Mouse (Mus musculus): ENCODE data around the gene Cacnb2. TPM values are rescaled to one million over a fixed set of nuclear protein-coding genes. Genes with fewer than 3 reads are reported as not detected.

The Cacnb2 gene
- polyA plus RNA-seq, 1 experiment from 2014 or later = 3.3 TPM

GRCm38 (mm10) chr2:15026817-15027216 is 423.9 kb downstream of the Cacnb2 start:
- Histone ChIP-seq H3K4me2 (replicated peaks) (no peak overlapping the region), H3K27me3 (no peaks in the 10 kb centered on the region), H3K9me3 (no peaks in the 10 kb centered on the region), H3K27ac (replicated peaks) (no peak overlapping the region), H3K36me3 (peaks cover 4% of the 10 kb centered on the region; the same call in 1 of the 2 replicates), H3K4me1 (no peaks in the 10 kb centered on the region), H3K4me3 (no peak overlapping the region), H3K9ac (replicated peaks) (no peak overlapping the region)
- WGBS = 93% methylated on average over 3 of the region's 3 CpGs
- ATAC-seq (replicated peaks) = no peak

DNA sequence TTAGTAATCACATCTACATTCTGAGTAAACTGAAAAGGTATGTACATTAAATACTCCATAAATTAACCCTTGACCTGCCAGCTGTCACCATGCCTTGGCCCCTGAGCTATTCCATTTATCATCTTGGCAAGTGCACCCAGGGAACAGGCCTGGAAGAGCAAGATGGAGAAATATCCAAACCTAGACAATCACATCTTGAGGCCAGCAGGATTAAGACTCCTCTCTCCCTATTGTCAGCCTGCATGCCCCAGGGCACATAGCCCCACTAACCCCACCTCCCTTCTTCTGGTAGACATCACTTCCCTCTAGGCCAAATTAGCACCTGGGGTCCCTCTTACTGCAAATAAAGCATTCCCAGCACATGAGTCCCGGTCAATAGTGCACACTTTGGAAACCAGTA is 424.9 kb downstream of the Cacnb2 start:
- WGBS = 78% methylated on average over 1 of the region's 1 CpGs
- H3K4me3 ChIP-seq = no peak overlapping the region
- ATAC-seq (replicated peaks) = no peak

More for the DNA sequence above, 424.9 kb downstream of the Cacnb2 start:
- Histone ChIP-seq H3K36me3 (peaks cover 6% of the 10 kb centered on the region), H3K4me1 (no peaks in the 10 kb centered on the region), H3K27ac (replicated peaks) (no peak overlapping the region), H3K27me3 (no peaks in the 10 kb centered on the region), H3K9me3 (no peaks in the 10 kb centered on the region), H3K9ac (replicated peaks) (no peak overlapping the region), H3K4me2 (replicated peaks) (no peak overlapping the region)

Other genes with a start within 250 kb of the Cacnb2 start
- 0.49 and 1.3 TPM in 2 replicates for gene Slc39a12, start 214.8 kb upstream of the Cacnb2 start, polyA plus RNA-seq (2015; fragmentation: Nextera tagmentation; extraction: Ambion mirVana)

All from forebrain, embryonic 15.5 days (tissue).